Mouse (Mus musculus) myocyte (in vitro differentiated cells): Measurements from ENCODE around the gene Elmod2.

Experiments
- E2F4 ChIP-seq: IDR thresholded peaks from one replicate; pipeline ENCODE4 v1.6.1; 2011; ENCODE audit warnings: mild to moderate bottlenecking, control low read depth, moderate library complexity; ENCODE audit not compliant: insufficient read depth
- MAX ChIP-seq: IDR thresholded peaks from one replicate; pipeline ENCODE4 v1.6.1; 2011; ENCODE audit warnings: low read depth, mild to moderate bottlenecking, control low read depth

DNA sequence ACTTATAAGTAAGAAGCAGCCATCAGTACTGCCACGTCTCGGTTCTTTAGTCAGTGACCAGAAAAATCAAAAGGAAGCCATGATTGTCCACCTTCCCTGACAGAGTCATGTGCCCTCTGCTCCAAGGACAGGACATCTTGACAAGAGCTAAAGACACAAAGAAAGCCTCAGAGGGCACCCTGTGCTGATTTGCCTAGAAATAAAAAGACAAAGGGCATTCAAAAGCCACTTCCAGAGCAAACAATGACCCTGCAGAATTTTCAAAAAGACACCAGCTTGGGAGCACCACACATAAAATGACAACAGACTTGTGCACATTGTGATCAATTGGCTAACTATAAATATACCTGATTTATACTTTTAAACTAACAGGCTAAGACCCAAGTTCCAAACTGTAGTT is 16.6 kb downstream of the Elmod2 start:
- TF ChIP-seq MAX (no peak), E2F4 (no peak)
